Comparison of ENCODE assay signal across 20 mouse cellular contexts in genomic region chr17:35023221-35023620, GRCm38 (mm10). TPM values are rescaled to one million over a fixed set of nuclear protein-coding genes. Genes with fewer than 3 reads are reported as not detected.
DNase-seq lines count a peak whose midpoint lies in the region; ATAC-seq and TF ChIP-seq lines count a peak whose summit lies in the region.
"Had no signal": no experiment of that assay in that cellular context is flagged by ENCODE, and none has a peak within 500 bp of the region (broad histone marks: within the 10 kb centered on the region; RNA-seq: fewer than 3 reads in every experiment).

No protein-coding gene starts in this region.

- no peaks in the 10 kb centered on the region for H3K27me3 ChIP-seq in heart, embryonic 14.5 days (ENCODE audit: control insufficient read depth, insufficient read depth, low read length)
- H3K27me3 ChIP-seq in midbrain, embryonic 10.5 days (ENCODE audit: low read depth, poor library complexity, severe bottlenecking): no peaks in the 10 kb centered on the region
- no peaks in the 10 kb centered on the region for H3K27me3 ChIP-seq in midbrain, postnatal 0 days (ENCODE audit: insufficient read depth, low read length)
- H3K27me3 ChIP-seq in liver, embryonic 12.5 days (replicated peaks): 0 out of 2 replicates have a peak, but pooled peaks cover 3% of the 10 kb centered on the region

- no peaks in the 10 kb centered on the region for H3K36me3 ChIP-seq in heart, embryonic 14.5 days (ENCODE audit: control insufficient read depth, insufficient read depth, low read length)
- H3K36me3 ChIP-seq in midbrain, embryonic 10.5 days: peaks cover 15% of the 10 kb centered on the region; the same call in 1 of the 2 replicates
- H3K36me3 ChIP-seq in midbrain, postnatal 0 days (ENCODE audit: insufficient read depth, low read length): no peaks in the 10 kb centered on the region
- H3K36me3 ChIP-seq in liver, embryonic 12.5 days: no peaks in the 10 kb centered on the region

- H3K27ac ChIP-seq in heart, embryonic 14.5 days (replicated peaks in 1 of 2; ENCODE audit: control insufficient read depth in 1 of 2, insufficient read depth in 1 of 2, low read depth in 2 of 2, low read length in 2 of 2): no peak overlapping the region
- H3K27ac ChIP-seq in midbrain, embryonic 10.5 days (replicated peaks): peak overlapping the region; percentile 34; the same call in 1 of the 2 replicates
- no peak overlapping the region for H3K27ac ChIP-seq in midbrain, postnatal 0 days (ENCODE audit: low read depth, low read length)
- peak overlapping the region; percentile 77; the same call in 1 of the 2 replicates for H3K27ac ChIP-seq in liver, embryonic 12.5 days
- H3K27ac ChIP-seq: kidney, postnatal 0 days; liver, embryonic 14.5 days had no signal

- no peak for DNase-seq in heart, adult 9 months (ENCODE audit: low spot score in 2 of 2)
- DNase-seq in midbrain, embryonic 10.5 days (ENCODE audit: low spot score): no peak
- DNase-seq in midbrain, postnatal 0 days (ENCODE audit: low spot score): no peak
- DNase-seq in thymus, adult 18-20 months: no peak
- DNase-seq in adipocyte (ENCODE audit: low spot score): no peak
- DNase-seq: adrenal gland, postnatal 10 days; cerebellum, adult 9-11 months; forebrain, postnatal 0 days; heart, postnatal 14 days; kidney, adult 18-20 months; layer of hippocampus, postnatal 36 days; lung, postnatal 14 days; right cerebral cortex, postnatal 4 days; thymus, postnatal 14 days had no signal

- H3K4me1 ChIP-seq in heart, embryonic 14.5 days (ENCODE audit: control insufficient read depth in 2 of 2, insufficient read depth in 2 of 2, low read length in 2 of 2): peaks cover 23 to 34% of the 10 kb centered on the region in 2 experiments
- H3K4me1 ChIP-seq in midbrain, embryonic 10.5 days: peaks cover 57% of the 10 kb centered on the region
- H3K4me1 ChIP-seq in midbrain, postnatal 0 days (ENCODE audit: insufficient read depth, low read length): no peaks in the 10 kb centered on the region
- H3K4me1 ChIP-seq in liver, embryonic 12.5 days: peaks cover 74% of the 10 kb centered on the region

- 0 out of 2 replicates have a peak overlapping the region, but pooled peaks have one; percentile 5 for H3K9ac ChIP-seq in heart, embryonic 14.5 days (ENCODE audit: low read length)
- H3K9ac ChIP-seq in midbrain, postnatal 0 days (replicated peaks; ENCODE audit: low read length, poor library complexity, severe bottlenecking): no peak overlapping the region
- 0 out of 2 replicates have a peak overlapping the region, but pooled peaks have one; percentile 13 for H3K9ac ChIP-seq in liver, embryonic 12.5 days
- H3K9ac ChIP-seq: forebrain, postnatal 0 days; liver, embryonic 14.5 days had no signal

- no peaks in the 10 kb centered on the region for H3K9me3 ChIP-seq in heart, embryonic 14.5 days (ENCODE audit: control insufficient read depth, low read length)
- H3K9me3 ChIP-seq in midbrain, embryonic 10.5 days (replicated peaks): no peaks in the 10 kb centered on the region
- H3K9me3 ChIP-seq in midbrain, postnatal 0 days (ENCODE audit: low read length): no peaks in the 10 kb centered on the region
- H3K9me3 ChIP-seq in liver, embryonic 12.5 days (replicated peaks): no peaks in the 10 kb centered on the region

- no peak overlapping the region for H3K4me3 ChIP-seq in heart, embryonic 14.5 days (ENCODE audit: control insufficient read depth in 1 of 2, insufficient read depth in 1 of 2, low read depth in 1 of 2, low read length in 2 of 2)
- H3K4me3 ChIP-seq in midbrain, embryonic 10.5 days: no peak overlapping the region
- H3K4me3 ChIP-seq in midbrain, postnatal 0 days (ENCODE audit: low read depth, low read length): no peak overlapping the region
- no peak overlapping the region for H3K4me3 ChIP-seq in liver, embryonic 12.5 days

- ATAC-seq in heart, embryonic 14.5 days (ENCODE audit: insufficient number of reproducible peaks, insufficient read depth, low FRiP score, low read depth): no peak
- no peak for ATAC-seq in midbrain, postnatal 0 days (ENCODE audit: low FRiP score)
- ATAC-seq in liver, embryonic 12.5 days: no peak
- ATAC-seq: forebrain, postnatal 0 days; hindbrain, embryonic 16.5 days had no signal

- H3K4me2 ChIP-seq in heart, embryonic 14.5 days (ENCODE audit: low read length): no peak overlapping the region
- no peak overlapping the region for H3K4me2 ChIP-seq in midbrain, postnatal 0 days (ENCODE audit: low read depth, low read length, poor library complexity, severe bottlenecking)
- no peak overlapping the region for H3K4me2 ChIP-seq in liver, embryonic 12.5 days

- WGBS in heart, embryonic 14.5 days: 78% methylated on average over 5 of the region's 5 CpGs
- 84% methylated on average over 5 of the region's 5 CpGs for WGBS in midbrain, embryonic 10.5 days
- 88% methylated on average over 5 of the region's 5 CpGs for WGBS in midbrain, postnatal 0 days
- 79% methylated on average over 5 of the region's 5 CpGs for WGBS in liver, embryonic 12.5 days (ENCODE audit: insufficient replicate concordance)

- TF ChIP-seq CTCF in midbrain, postnatal 0 days (IDR thresholded peaks at IDR 0.05): no peak

RNA-seq across cellular contexts. Expression of gene Sapcd1, which starts 4.6 kb away (rescaled TPM):
- 1.5 and 2.2 TPM in 2 replicates for polyA plus RNA-seq in heart, embryonic 14.5 days (2014; fragmentation: Nextera tagmentation; extraction: Ambion mirVana)
- polyA plus RNA-seq in midbrain, embryonic 10.5 days (2016; fragmentation: Nextera tagmentation; extraction: Ambion mirVana): 7.1 and 7.7 TPM in 2 replicates
- total RNA-seq in midbrain, postnatal 0 days (2014; rRNA removed): 0.38 TPM in 1 of 2 replicates, not detected in the other
- polyA plus RNA-seq in midbrain, postnatal 0 days (2015; fragmentation: Nextera tagmentation; extraction: Ambion mirVana): 1.5 and 1.6 TPM in 2 replicates
- polyA plus RNA-seq in liver, embryonic 12.5 days (2016; fragmentation: Nextera tagmentation; extraction: Ambion mirVana): 2.8 and 3.4 TPM in 2 replicates
- total RNA-seq: gastrocnemius, adult 18-20 months had no signal

RNA-seq across cellular contexts. Expression of gene Vwa7, which starts 6.8 kb away (rescaled TPM):
- 0.28 and 0.42 TPM in 2 replicates for polyA plus RNA-seq in heart, embryonic 14.5 days (2014; fragmentation: Nextera tagmentation; extraction: Ambion mirVana)
- polyA plus RNA-seq in midbrain, embryonic 10.5 days (2016; fragmentation: Nextera tagmentation; extraction: Ambion mirVana): 0.19 and 0.28 TPM in 2 replicates
- 0.19 and 0.44 TPM in 2 replicates for total RNA-seq in midbrain, postnatal 0 days (2014; rRNA removed)
- 0.06 and 0.14 TPM in 2 replicates for polyA plus RNA-seq in midbrain, postnatal 0 days (2015; fragmentation: Nextera tagmentation; extraction: Ambion mirVana)
- 0.10 and 0.15 TPM in 2 replicates for polyA plus RNA-seq in liver, embryonic 12.5 days (2016; fragmentation: Nextera tagmentation; extraction: Ambion mirVana)

RNA-seq across cellular contexts. Expression of gene Vars, which starts 22.4 kb away (rescaled TPM):
- 41.7 and 42.9 TPM in 2 replicates for polyA plus RNA-seq in heart, embryonic 14.5 days (2014; fragmentation: Nextera tagmentation; extraction: Ambion mirVana)
- 177 and 210 TPM in 2 replicates for polyA plus RNA-seq in midbrain, embryonic 10.5 days (2016; fragmentation: Nextera tagmentation; extraction: Ambion mirVana)
- 89.0 and 97.8 TPM in 2 replicates for total RNA-seq in midbrain, postnatal 0 days (2014; rRNA removed)
- polyA plus RNA-seq in midbrain, postnatal 0 days (2015; fragmentation: Nextera tagmentation; extraction: Ambion mirVana): 39.7 and 40.9 TPM in 2 replicates
- polyA plus RNA-seq in liver, embryonic 12.5 days (2016; fragmentation: Nextera tagmentation; extraction: Ambion mirVana): 208 and 211 TPM in 2 replicates

RNA-seq across cellular contexts. Expression of gene Msh5, which starts 23.3 kb away (rescaled TPM):
- polyA plus RNA-seq in heart, embryonic 14.5 days (2014; fragmentation: Nextera tagmentation; extraction: Ambion mirVana): 2.6 and 3.5 TPM in 2 replicates
- 5.4 and 6.3 TPM in 2 replicates for polyA plus RNA-seq in midbrain, embryonic 10.5 days (2016; fragmentation: Nextera tagmentation; extraction: Ambion mirVana)
- 1.7 and 3.8 TPM in 2 replicates for total RNA-seq in midbrain, postnatal 0 days (2014; rRNA removed)
- 1.3 and 1.4 TPM in 2 replicates for polyA plus RNA-seq in midbrain, postnatal 0 days (2015; fragmentation: Nextera tagmentation; extraction: Ambion mirVana)
- 4.0 and 4.8 TPM in 2 replicates for polyA plus RNA-seq in liver, embryonic 12.5 days (2016; fragmentation: Nextera tagmentation; extraction: Ambion mirVana)

RNA-seq across cellular contexts. Expression of gene Clic1, which starts 26.5 kb away (rescaled TPM):
- polyA plus RNA-seq in heart, embryonic 14.5 days (2014; fragmentation: Nextera tagmentation; extraction: Ambion mirVana): 108 TPM in 2 replicates
- polyA plus RNA-seq in midbrain, embryonic 10.5 days (2016; fragmentation: Nextera tagmentation; extraction: Ambion mirVana): 216 and 217 TPM in 2 replicates
- 28.0 and 33.4 TPM in 2 replicates for total RNA-seq in midbrain, postnatal 0 days (2014; rRNA removed)
- polyA plus RNA-seq in midbrain, postnatal 0 days (2015; fragmentation: Nextera tagmentation; extraction: Ambion mirVana): 40.0 and 41.9 TPM in 2 replicates
- 160 and 162 TPM in 2 replicates for polyA plus RNA-seq in liver, embryonic 12.5 days (2016; fragmentation: Nextera tagmentation; extraction: Ambion mirVana)

Comparison
In these comparisons a context has a peak if more than half of its experiments do, and no peak if none do; other contexts are left out.
1. H3K27ac ChIP-seq: peak in midbrain, embryonic 10.5 days (single experiment) and liver, embryonic 12.5 days (single experiment); none in heart, embryonic 14.5 days (0 of 2) and midbrain, postnatal 0 days (single experiment).